Mouse (Mus musculus) 3134 (cell line): Measurements from ENCODE around the gene Esrrb.

ENCODE experiments used
- DNase-seq: peaks from one replicate; pipeline ENCODE4 v3.0.0-alpha.2; 2011; ENCODE audit warnings: low spot score; ENCODE audit not compliant: insufficient read length; ENCODE audit errors: extremely low read depth

Gene Esrrb

GRCm38 (mm10) chr12:86491500-86491899 is 130.6 kb downstream of the Esrrb start:
- no peak for DNase-seq

- DNase-seq, result no peak
Measured at GRCm38 (mm10) chr12:86492822-86493221, 131.9 kb downstream of the Esrrb start.

- no peak for DNase-seq
Measured at GRCm38 (mm10) chr12:86497126-86497525, 136.2 kb downstream of the Esrrb start.

- DNase-seq, result no peak
Measured at GRCm38 (mm10) chr12:86498765-86499164, 137.8 kb downstream of the Esrrb start.

- no peak for DNase-seq
Measured at GRCm38 (mm10) chr12:86501728-86502127, 140.8 kb downstream of the Esrrb start.

- DNase-seq, result no peak
Measured at GRCm38 (mm10) chr12:86503921-86504320, 143.0 kb downstream of the Esrrb start.

- no peak for DNase-seq
Measured at GRCm38 (mm10) chr12:86504321-86504720, 143.4 kb downstream of the Esrrb start.

GRCm38 (mm10) chr12:86507741-86508140 is 146.8 kb downstream of the Esrrb start:
- DNase-seq, result no peak

- DNase-seq, result no peak
Measured at GRCm38 (mm10) chr12:86508313-86508988, 147.5 kb downstream of the Esrrb start.

- DNase-seq, result no peak
Measured at GRCm38 (mm10) chr12:86509295-86510279, 148.7 kb downstream of the Esrrb start.

- no peak for DNase-seq
Measured at GRCm38 (mm10) chr12:86512335-86512734, 151.4 kb downstream of the Esrrb start.

GRCm38 (mm10) chr12:86513596-86513995 is 152.7 kb downstream of the Esrrb start:
- no peak for DNase-seq

- DNase-seq, result no peak
Measured at GRCm38 (mm10) chr12:86516602-86517001, 155.7 kb downstream of the Esrrb start.

GRCm38 (mm10) chr12:86517721-86518120 is 156.8 kb downstream of the Esrrb start:
- DNase-seq, result no peak

GRCm38 (mm10) chr12:86518746-86519145 is 157.8 kb downstream of the Esrrb start:
- DNase-seq, result no peak

- no peak for DNase-seq
Measured at GRCm38 (mm10) chr12:86534283-86534682, 173.4 kb downstream of the Esrrb start.

GRCm38 (mm10) chr12:86537799-86538198 is 176.9 kb downstream of the Esrrb start:
- no peak for DNase-seq

GRCm38 (mm10) chr12:86538711-86539110 is 177.8 kb downstream of the Esrrb start:
- DNase-seq, result no peak

- DNase-seq, result no peak
Measured at GRCm38 (mm10) chr12:86539511-86539910, 178.6 kb downstream of the Esrrb start.

GRCm38 (mm10) chr12:86547808-86548207 is 186.9 kb downstream of the Esrrb start:
- no peak for DNase-seq

GRCm38 (mm10) chr12:86553037-86553436 is 192.1 kb downstream of the Esrrb start:
- DNase-seq, result no peak
